Mouse (Mus musculus): ENCODE measurements around the gene Adar. TPM values are rescaled to one million over a fixed set of nuclear protein-coding genes. Genes with fewer than 3 reads are reported as not detected.

Gene Adar
- polyA plus RNA-seq (2012; ENCODE audit: insufficient read depth, low replicate concordance) = 5.3 and 6.3 TPM in 2 replicates

DNA sequence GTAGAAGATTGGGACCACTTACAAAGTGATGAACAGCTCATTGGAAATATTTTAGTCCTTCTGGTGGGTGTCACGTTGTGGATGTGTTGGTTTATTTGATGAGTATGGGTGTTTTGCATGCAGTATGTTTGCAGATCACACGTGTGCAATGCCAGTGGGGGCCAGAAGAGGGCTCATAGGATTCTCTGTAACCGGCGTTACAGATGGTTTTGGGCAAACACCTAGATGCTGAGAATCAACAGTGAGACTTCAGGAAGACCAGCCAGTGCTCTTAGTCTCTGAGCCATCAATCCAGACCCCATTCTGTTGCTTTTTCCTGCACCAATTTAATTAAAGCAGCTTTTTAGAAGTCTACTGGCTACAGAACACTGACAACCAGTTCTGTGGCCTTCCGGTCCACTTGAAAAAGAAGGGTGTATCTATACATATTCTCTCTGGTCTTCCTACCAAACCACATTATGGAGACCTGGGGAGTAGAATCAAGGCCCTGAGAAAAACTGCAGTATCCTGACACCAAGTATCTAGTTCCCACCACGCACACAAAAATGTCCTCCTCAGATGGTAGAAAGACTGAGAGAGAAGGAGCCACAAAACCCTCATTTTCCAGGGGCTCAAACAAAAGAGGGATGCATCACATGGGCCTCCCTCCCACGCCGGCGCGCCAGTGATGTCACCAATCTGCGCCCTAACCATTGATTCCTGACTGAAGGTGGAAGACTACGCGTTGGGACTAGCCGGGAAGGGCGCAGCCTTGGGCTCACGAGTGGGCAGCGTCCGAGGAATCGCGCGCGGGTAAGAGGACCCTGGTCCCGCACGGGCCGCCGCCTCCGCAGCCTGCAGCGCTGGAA, at the start of gene Adar:
Gene Adar (plus strand): TSS at position 664 of the 848 bp plus-strand sequence.
- TF ChIP-seq GATA1 (IDR thresholded peaks at IDR 0.05; ENCODE audit: borderline replicate concordance, low read length) (no peak), FLI1 (IDR thresholded peaks at IDR 0.05; ENCODE audit: low read length) (no peak)
- Histone ChIP-seq H3K4me3 (replicated peaks) (peak within 1 kb of the TSS; percentile 98), H3K27me3 (replicated peaks) (peaks cover 25% of the 10 kb centered on the region), H3K4me1 (peaks cover 26% of the 10 kb centered on the region), H3K36me3 (replicated peaks; ENCODE audit: low read length) (no peaks in the 10 kb centered on the region), H3K9me3 (peaks cover 5% of the 10 kb centered on the region; the same call in 1 of the 2 replicates)

DNA sequence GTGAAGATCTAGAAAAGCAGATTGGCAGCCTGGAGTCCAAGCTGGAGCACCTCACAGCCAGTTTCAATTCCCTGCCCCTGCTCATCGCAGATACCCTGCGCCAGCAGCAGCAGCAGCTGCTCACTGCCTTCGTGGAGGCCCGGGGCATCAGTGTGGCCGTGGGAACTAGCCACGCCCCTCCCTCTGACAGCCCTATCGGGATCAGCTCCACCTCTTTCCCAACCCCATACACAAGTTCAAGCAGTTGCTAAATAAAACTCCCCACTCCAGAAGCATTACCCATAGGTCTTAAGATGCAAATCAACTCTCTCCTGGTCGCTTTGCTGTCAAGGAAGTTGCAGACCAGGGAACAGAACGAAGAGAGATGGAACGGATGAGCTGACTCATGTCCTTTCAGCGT, 47.7 kb upstream of the Adar start:
- Histone ChIP-seq H3K9me3 (no peaks in the 10 kb centered on the region), H3K27me3 (replicated peaks) (peaks cover 49% of the 10 kb centered on the region), H3K36me3 (replicated peaks; ENCODE audit: low read length) (no peaks in the 10 kb centered on the region), H3K4me3 (replicated peaks) (no peak overlapping the region), H3K4me1 (peaks cover 5% of the 10 kb centered on the region; the same call in 1 of the 2 replicates)
- TF ChIP-seq FLI1 (IDR thresholded peaks at IDR 0.05; ENCODE audit: low read length) (no peak), GATA1 (IDR thresholded peaks at IDR 0.05; ENCODE audit: borderline replicate concordance, low read length) (no peak)

DNA sequence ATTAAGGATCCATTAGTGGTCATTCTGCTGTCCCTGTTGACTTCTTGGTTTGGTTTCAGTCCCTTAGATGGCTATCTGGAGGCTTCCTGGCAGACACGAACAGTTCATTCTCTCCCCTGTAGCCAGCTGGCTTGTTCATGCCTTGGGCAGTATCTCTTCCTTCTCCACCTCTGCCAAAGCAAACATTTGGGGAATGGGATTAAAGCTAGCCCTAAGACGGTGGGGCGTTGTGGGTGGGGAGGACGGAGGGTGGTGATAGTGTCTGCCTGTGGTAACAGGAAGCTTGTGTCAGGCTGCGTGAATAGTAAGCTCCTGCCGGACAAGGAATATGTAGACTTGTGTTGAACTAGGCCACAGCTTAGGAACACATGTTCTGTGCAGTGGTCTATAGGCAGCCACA, 43.5 kb upstream of the Adar start:
- Histone ChIP-seq H3K9me3 (no peaks in the 10 kb centered on the region), H3K4me1 (peaks cover 5% of the 10 kb centered on the region; the same call in 1 of the 2 replicates), H3K36me3 (replicated peaks; ENCODE audit: low read length) (no peaks in the 10 kb centered on the region), H3K27me3 (replicated peaks) (peaks cover 34% of the 10 kb centered on the region), H3K4me3 (replicated peaks) (no peak overlapping the region)
- TF ChIP-seq FLI1 (IDR thresholded peaks at IDR 0.05; ENCODE audit: low read length) (no peak), GATA1 (IDR thresholded peaks at IDR 0.05; ENCODE audit: borderline replicate concordance, low read length) (no peak)

DNA sequence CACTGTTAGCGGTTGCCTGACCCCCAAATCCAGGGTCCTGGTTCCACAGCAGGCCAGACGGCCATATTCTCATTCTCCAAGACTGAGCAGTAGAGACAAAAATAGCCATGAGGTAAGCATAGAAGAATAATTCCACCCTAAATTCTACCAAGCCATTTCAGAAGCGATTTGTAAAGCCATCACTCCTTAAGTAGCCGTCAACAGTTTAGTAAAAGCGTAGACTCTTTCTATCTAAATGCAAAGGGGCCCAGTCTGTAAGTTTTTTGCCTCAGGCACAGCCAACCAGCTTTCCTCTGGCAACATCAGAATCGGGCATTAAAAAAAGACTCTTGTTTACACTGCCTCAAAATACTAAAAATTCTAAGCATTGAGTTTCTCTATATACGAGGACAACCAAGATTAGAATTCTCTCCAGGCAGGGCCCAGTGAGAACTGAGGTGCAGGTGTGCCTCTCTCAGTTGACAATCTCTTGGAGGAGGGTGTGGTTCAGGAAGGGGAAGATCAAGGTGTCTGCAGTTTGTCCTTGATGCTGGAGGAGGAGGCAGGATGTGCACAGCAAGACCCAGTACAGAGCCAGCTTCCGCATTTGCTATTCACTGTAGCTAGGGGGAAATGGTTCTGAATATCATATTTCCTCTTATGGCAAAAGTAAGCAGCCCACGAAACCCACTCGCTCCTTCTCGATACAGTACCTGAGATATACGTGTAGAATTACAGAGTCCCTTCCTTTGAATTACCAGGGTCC, 42.1 kb upstream of the Adar start:
- H3K36me3 ChIP-seq (replicated peaks; ENCODE audit: low read length) = no peaks in the 10 kb centered on the region
- H3K4me1 ChIP-seq = no peaks in the 10 kb centered on the region
- no peak for TF ChIP-seq FLI1 (IDR thresholded peaks at IDR 0.05; ENCODE audit: low read length)
- no peak for TF ChIP-seq GATA1 (IDR thresholded peaks at IDR 0.05; ENCODE audit: borderline replicate concordance, low read length)
- peaks cover 32% of the 10 kb centered on the region for H3K27me3 ChIP-seq (replicated peaks)
- no peak overlapping the region for H3K4me3 ChIP-seq (replicated peaks)
- H3K9me3 ChIP-seq = no peaks in the 10 kb centered on the region

DNA sequence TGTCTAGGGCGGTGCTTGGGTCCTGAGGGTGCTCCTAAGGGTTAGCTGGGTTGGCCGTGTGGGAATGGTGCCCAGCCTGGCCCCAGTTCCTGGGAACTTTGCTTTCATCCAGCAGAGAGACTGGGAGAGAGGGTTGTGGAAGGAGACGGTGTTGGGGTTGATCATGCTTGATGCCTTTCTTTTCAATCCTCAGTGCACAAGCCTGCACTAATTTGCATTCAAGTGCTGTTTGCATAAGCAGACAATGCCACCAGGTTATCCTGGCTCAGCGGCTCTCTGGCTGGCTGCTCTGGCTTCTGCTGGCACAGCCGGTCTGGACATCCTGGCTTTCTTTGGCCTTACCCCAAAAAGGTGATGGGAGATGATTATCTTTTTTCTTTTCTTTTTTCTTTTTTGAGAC, 37.2 kb upstream of the Adar start:
- Histone ChIP-seq H3K4me1 (no peaks in the 10 kb centered on the region), H3K27me3 (replicated peaks) (peaks cover 46% of the 10 kb centered on the region), H3K36me3 (replicated peaks; ENCODE audit: low read length) (no peaks in the 10 kb centered on the region), H3K9me3 (no peaks in the 10 kb centered on the region), H3K4me3 (replicated peaks) (no peak overlapping the region)
- TF ChIP-seq FLI1 (IDR thresholded peaks at IDR 0.05; ENCODE audit: low read length) (no peak), GATA1 (IDR thresholded peaks at IDR 0.05; ENCODE audit: borderline replicate concordance, low read length) (no peak)

DNA sequence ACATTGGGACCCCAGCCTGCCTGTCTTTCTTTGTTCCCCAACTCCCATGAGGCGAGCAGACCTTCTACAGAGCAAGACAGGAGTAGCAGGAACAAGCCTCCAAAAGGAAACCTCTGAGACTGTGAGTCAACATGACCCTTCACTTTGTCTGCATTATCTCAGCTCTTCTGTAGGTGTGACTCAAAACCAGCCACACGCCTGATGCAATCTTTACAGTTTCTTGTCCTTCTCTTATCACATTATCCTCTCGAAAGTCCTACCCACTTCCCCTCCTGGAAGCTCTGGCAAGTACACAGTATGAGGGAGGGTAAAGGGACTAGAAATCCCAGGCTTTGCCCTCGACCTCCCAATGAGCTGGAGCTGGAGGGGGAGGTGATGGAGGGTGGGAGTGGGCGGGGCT, 28.8 kb upstream of the Adar start:
- Histone ChIP-seq H3K4me1 (peaks cover 9% of the 10 kb centered on the region), H3K4me3 (replicated peaks) (no peak overlapping the region), H3K27me3 (replicated peaks) (peaks cover 58% of the 10 kb centered on the region), H3K9me3 (peaks cover 10% of the 10 kb centered on the region), H3K36me3 (replicated peaks; ENCODE audit: low read length) (no peaks in the 10 kb centered on the region)
- TF ChIP-seq GATA1 (IDR thresholded peaks at IDR 0.05; ENCODE audit: borderline replicate concordance, low read length) (no peak), FLI1 (IDR thresholded peaks at IDR 0.05; ENCODE audit: low read length) (no peak)

DNA sequence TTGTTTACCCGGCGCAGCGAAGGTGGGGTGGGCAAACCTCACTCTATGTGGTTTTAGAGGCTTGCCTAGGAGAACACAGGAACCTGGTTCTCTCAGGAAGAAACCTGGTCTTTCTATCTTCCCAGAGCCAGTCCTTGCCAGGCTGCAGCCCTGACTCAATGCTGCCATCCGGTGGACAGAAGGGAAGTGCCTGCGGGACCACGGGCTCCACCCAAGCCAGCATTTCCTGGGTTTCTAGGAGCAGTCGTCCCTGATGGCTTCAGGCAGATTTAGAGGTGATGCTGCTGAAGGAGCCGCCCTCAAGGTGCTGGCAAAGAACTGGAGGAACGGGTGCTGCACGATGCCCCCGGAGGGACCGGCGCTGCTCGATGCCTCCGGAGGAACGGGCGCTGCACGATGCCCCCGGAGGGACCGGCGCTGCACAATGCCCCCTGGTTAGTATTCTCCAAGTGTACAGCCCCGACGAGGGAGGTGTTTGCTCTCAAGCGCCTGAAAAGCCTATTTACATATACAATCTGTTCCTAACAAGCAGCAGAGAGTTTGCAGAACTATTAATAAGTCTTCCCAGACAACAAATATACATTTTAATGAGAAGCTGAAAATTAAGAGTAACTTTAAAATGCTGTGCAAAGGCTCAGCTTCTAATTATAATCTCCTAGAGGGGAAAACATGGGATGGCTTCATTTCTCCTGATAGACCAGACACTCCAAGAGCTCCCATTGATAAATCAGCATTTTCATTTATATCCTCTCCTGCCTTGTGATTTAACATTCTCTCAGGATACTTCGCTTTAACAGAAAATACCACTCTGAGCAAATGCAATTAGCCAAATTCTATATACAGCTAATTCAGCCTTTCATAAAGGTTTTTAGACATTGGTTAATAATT, 25.9 kb upstream of the Adar start:
- Histone ChIP-seq H3K27me3 (replicated peaks) (peaks cover 45% of the 10 kb centered on the region), H3K9me3 (peaks cover 28% of the 10 kb centered on the region), H3K36me3 (replicated peaks; ENCODE audit: low read length) (no peaks in the 10 kb centered on the region), H3K4me3 (replicated peaks) (peak overlapping the region; percentile 89), H3K4me1 (peaks cover 9% of the 10 kb centered on the region)
- TF ChIP-seq GATA1 (IDR thresholded peaks at IDR 0.05; ENCODE audit: borderline replicate concordance, low read length) = no peak

DNA sequence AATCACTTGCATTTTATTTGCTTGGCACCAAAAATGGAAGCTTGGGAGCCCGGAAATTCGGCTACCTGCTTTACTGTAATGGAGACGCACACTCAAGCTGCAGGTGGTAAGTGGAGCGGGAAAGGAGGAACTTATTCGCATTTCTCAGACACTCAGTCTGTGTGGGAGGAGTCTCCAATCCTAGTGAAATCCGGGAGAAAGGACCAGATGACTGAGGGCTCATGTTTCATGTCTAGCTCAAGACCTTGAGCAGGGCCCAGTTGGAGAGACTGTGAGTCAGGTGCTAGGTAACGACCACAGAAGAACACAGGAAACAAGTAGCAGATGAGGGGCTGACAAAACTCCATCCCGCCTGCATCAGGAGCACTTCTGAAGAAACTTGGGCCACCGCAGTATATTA, 23.0 kb upstream of the Adar start:
- Histone ChIP-seq H3K9me3 (peaks cover 35% of the 10 kb centered on the region), H3K36me3 (replicated peaks; ENCODE audit: low read length) (no peaks in the 10 kb centered on the region), H3K4me1 (peaks cover 9% of the 10 kb centered on the region), H3K27me3 (replicated peaks) (peaks cover 36% of the 10 kb centered on the region), H3K4me3 (replicated peaks) (no peak overlapping the region)
- no peak for TF ChIP-seq FLI1 (IDR thresholded peaks at IDR 0.05; ENCODE audit: low read length)
- no peak for TF ChIP-seq GATA1 (IDR thresholded peaks at IDR 0.05; ENCODE audit: borderline replicate concordance, low read length)

DNA sequence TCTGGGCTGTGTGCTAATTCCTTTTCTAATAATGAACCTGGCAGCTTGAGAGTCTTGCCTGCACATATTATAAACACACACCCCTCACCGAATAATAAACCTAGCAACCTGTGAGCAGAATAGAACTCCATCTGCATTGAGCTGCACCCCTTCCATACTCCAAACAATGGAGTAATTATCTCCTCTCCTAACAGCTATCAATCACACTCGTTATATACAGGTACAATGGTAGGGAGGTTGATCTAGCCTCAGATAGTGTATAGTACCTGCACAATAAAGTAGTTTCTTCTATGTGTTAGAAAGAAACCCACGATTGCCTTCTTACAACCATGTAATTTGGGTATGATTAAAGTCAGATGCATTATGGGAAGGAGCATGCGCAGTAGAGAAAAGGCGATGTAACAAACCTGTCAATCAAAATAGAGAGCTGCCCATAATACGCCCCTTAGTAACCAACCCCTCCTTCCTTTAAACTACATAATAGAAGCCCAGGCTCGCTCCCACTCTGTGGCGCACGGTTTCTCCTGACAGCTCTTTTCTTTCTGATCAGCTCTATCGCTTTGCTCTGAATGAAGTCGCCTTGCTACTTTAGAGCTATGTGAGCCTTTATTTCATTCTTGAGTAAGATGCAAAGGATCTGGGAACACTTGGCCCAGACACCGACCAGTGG, 18.5 kb upstream of the Adar start:
- Histone ChIP-seq H3K36me3 (replicated peaks; ENCODE audit: low read length) (no peaks in the 10 kb centered on the region), H3K4me1 (0 out of 2 replicates have a peak, but pooled peaks cover 3% of the 10 kb centered on the region), H3K27me3 (replicated peaks) (peaks cover 23% of the 10 kb centered on the region), H3K9me3 (peaks cover 41% of the 10 kb centered on the region), H3K4me3 (replicated peaks) (no peak overlapping the region)
- no peak for TF ChIP-seq GATA1 (IDR thresholded peaks at IDR 0.05; ENCODE audit: borderline replicate concordance, low read length)
- no peak for TF ChIP-seq FLI1 (IDR thresholded peaks at IDR 0.05; ENCODE audit: low read length)

Measured in megakaryocyte, embryonic 14.5 days (primary cell).